Mouse (Mus musculus): ENCODE measurements around the gene Nodal. TPM values are rescaled to one million over a fixed set of nuclear protein-coding genes. Genes with fewer than 3 reads are reported as not detected.

The Nodal gene
- total and polyA plus RNA-seq, 3 experiments = not detected

- no peaks in the 10 kb centered on the region for H3K79me2 ChIP-seq (ENCODE audit: control insufficient read depth, insufficient read depth, low read length, poor library complexity)
- H3K4me3 ChIP-seq (ENCODE audit: control insufficient read depth in 1 of 2, insufficient read depth in 1 of 2, low read depth in 2 of 2, low read length in 2 of 2) = no peak overlapping the region
- no peaks in the 10 kb centered on the region for H3K27me3 ChIP-seq (ENCODE audit: control insufficient read depth in 1 of 2, insufficient read depth in 2 of 2, low read length in 2 of 2)
- H3K27ac ChIP-seq (ENCODE audit: control insufficient read depth, low read depth, low read length) = no peak overlapping the region
- no peaks in the 10 kb centered on the region for H3K9me3 ChIP-seq (replicated peaks; ENCODE audit: insufficient read depth, low read length)
- no peaks in the 10 kb centered on the region for H3K36me3 ChIP-seq (ENCODE audit: control insufficient read depth in 1 of 2, insufficient read depth in 2 of 2, low read length in 2 of 2)
- no peak for TF ChIP-seq JUND (IDR thresholded peaks at IDR 0.05; ENCODE audit: low read depth, low read length)
- TF ChIP-seq CTCF (IDR thresholded peaks at IDR 0.05 in 2 of 3, conservative IDR thresholded peaks at IDR 0.05 in 1 of 3; ENCODE audit: control insufficient read depth in 1 of 3, insufficient read depth in 1 of 3, low read depth in 2 of 3, low read length in 3 of 3, poor library complexity in 1 of 3, severe bottlenecking in 1 of 3) = no peak
- no peak for TF ChIP-seq ZNF384 (IDR thresholded peaks at IDR 0.05; ENCODE audit: low read depth, low read length)
- no peak for TF ChIP-seq UBTF (IDR thresholded peaks at IDR 0.05; ENCODE audit: borderline replicate concordance, insufficient read depth, low read depth, low read length)
- TF ChIP-seq SIN3A (IDR thresholded peaks at IDR 0.05; ENCODE audit: low read length) = no peak
- no peak for TF ChIP-seq KAT2A (conservative IDR thresholded peaks at IDR 0.05; ENCODE audit: low read depth, low read length)
- no peak for TF ChIP-seq NRF1 (IDR thresholded peaks at IDR 0.05; ENCODE audit: insufficient read depth, low read depth, low read length, poor library complexity, severe bottlenecking)
- no peak for TF ChIP-seq TBP (IDR thresholded peaks at IDR 0.05; ENCODE audit: low read depth, low read length)
- no peak for TF ChIP-seq RCOR1 (IDR thresholded peaks at IDR 0.05; ENCODE audit: low read depth, low read length)
- no peak for TF ChIP-seq ZC3H11A (IDR thresholded peaks at IDR 0.05; ENCODE audit: low read depth, low read length)
- no peak for TF ChIP-seq MYB (IDR thresholded peaks at IDR 0.05; ENCODE audit: low read depth, low read length)
- TF ChIP-seq ZMIZ1 (IDR thresholded peaks at IDR 0.05; ENCODE audit: low read depth, low read length) = no peak
- no peak for TF ChIP-seq TAL1 (IDR thresholded peaks at IDR 0.05; ENCODE audit: low read length)
- no peak for TF ChIP-seq NELFE (IDR thresholded peaks at IDR 0.05; ENCODE audit: low read depth, low read length)
- no peak for TF ChIP-seq ELF1 (IDR thresholded peaks at IDR 0.05; ENCODE audit: low read depth, low read length)
- TF ChIP-seq POLR2AphosphoS2 (IDR thresholded peaks at IDR 0.05; ENCODE audit: low read length) = no peak
- TF ChIP-seq MYC (IDR thresholded peaks at IDR 0.05; ENCODE audit: low read depth, low read length) = no peak
- no peak for TF ChIP-seq MXI1 (IDR thresholded peaks at IDR 0.05; ENCODE audit: low read depth, low read length)
- TF ChIP-seq MAFK (IDR thresholded peaks at IDR 0.05; ENCODE audit: borderline replicate concordance, low read depth, low read length) = no peak
- TF ChIP-seq ETS1 (IDR thresholded peaks at IDR 0.05; ENCODE audit: low read depth, low read length) = no peak
- H3K9ac ChIP-seq (ENCODE audit: control insufficient read depth, low read depth, low read length, poor library complexity, severe bottlenecking) = no peak overlapping the region
- H3K4me1 ChIP-seq (ENCODE audit: control insufficient read depth in 1 of 2, insufficient read depth in 2 of 2, low read length in 2 of 2) = no peaks in the 10 kb centered on the region
- DNase-seq (ENCODE audit: low read depth, low spot score) = no peak
Measured at GRCm38 (mm10) chr10:61420011-61420410, 2.2 kb downstream of the Nodal start.

- H3K27ac ChIP-seq (ENCODE audit: control insufficient read depth, low read depth, low read length) = no peak overlapping the region
- H3K4me3 ChIP-seq (ENCODE audit: control insufficient read depth in 1 of 2, insufficient read depth in 1 of 2, low read depth in 2 of 2, low read length in 2 of 2) = no peak overlapping the region
- no peaks in the 10 kb centered on the region for H3K4me1 ChIP-seq (ENCODE audit: control insufficient read depth in 1 of 2, insufficient read depth in 2 of 2, low read length in 2 of 2)
- no peak for DNase-seq (ENCODE audit: low read depth, low spot score)
- no peak overlapping the region for H3K9ac ChIP-seq (ENCODE audit: control insufficient read depth, low read depth, low read length, poor library complexity, severe bottlenecking)
- no peaks in the 10 kb centered on the region for H3K36me3 ChIP-seq (ENCODE audit: control insufficient read depth in 1 of 2, insufficient read depth in 2 of 2, low read length in 2 of 2)
- H3K9me3 ChIP-seq (replicated peaks; ENCODE audit: insufficient read depth, low read length) = no peaks in the 10 kb centered on the region
- H3K79me2 ChIP-seq (ENCODE audit: control insufficient read depth, insufficient read depth, low read length, poor library complexity) = no peaks in the 10 kb centered on the region
- H3K27me3 ChIP-seq (ENCODE audit: control insufficient read depth in 1 of 2, insufficient read depth in 2 of 2, low read length in 2 of 2) = no peaks in the 10 kb centered on the region
- TF ChIP-seq MXI1 (IDR thresholded peaks at IDR 0.05; ENCODE audit: low read depth, low read length) (no peak), ZMIZ1 (IDR thresholded peaks at IDR 0.05; ENCODE audit: low read depth, low read length) (no peak), UBTF (IDR thresholded peaks at IDR 0.05; ENCODE audit: borderline replicate concordance, insufficient read depth, low read depth, low read length) (no peak), CTCF (IDR thresholded peaks at IDR 0.05 in 2 of 3, conservative IDR thresholded peaks at IDR 0.05 in 1 of 3; ENCODE audit: control insufficient read depth in 1 of 3, insufficient read depth in 1 of 3, low read depth in 2 of 3, low read length in 3 of 3, poor library complexity in 1 of 3, severe bottlenecking in 1 of 3) (no peak), MAX (IDR thresholded peaks at IDR 0.05; ENCODE audit: low read length) (no peak), USF2 (IDR thresholded peaks at IDR 0.05; ENCODE audit: borderline replicate concordance in 1 of 2, insufficient read depth in 1 of 2, low read depth in 1 of 2, low read length in 2 of 2) (no peak), SMC3 (IDR thresholded peaks at IDR 0.05; ENCODE audit: low read depth, low read length) (no peak), NRF1 (IDR thresholded peaks at IDR 0.05; ENCODE audit: insufficient read depth, low read depth, low read length, poor library complexity, severe bottlenecking) (no peak), GABPA (IDR thresholded peaks at IDR 0.05; ENCODE audit: low read depth, low read length) (no peak), POLR2AphosphoS2 (IDR thresholded peaks at IDR 0.05; ENCODE audit: low read length) (no peak), CHD1 (IDR thresholded peaks at IDR 0.05; ENCODE audit: low read depth, low read length) (no peak), KAT2A (conservative IDR thresholded peaks at IDR 0.05; ENCODE audit: low read depth, low read length) (no peak), EP300 (IDR thresholded peaks at IDR 0.05; ENCODE audit: low read depth in 1 of 2, low read length in 2 of 2) (no peak), MEF2A (IDR thresholded peaks at IDR 0.05; ENCODE audit: extremely low read depth, insufficient replicate concordance, low read depth, low read length, poor library complexity, severe bottlenecking) (no peak), GATA1 (IDR thresholded peaks at IDR 0.05; ENCODE audit: low read depth, low read length) (no peak), HCFC1 (IDR thresholded peaks at IDR 0.05; ENCODE audit: low read depth, low read length) (no peak)
Measured at GRCm38 (mm10) chr10:61422861-61423260, 5.1 kb downstream of the Nodal start.

Measured in MEL (cell line).